Mouse (Mus musculus) mouse embryonic stem cell (cell line): ENCODE data around the gene Dbr1.
"Not testable (repeated sequence)": the region's sequence is repeated elsewhere in the genome, so short reads cannot be mapped to it uniquely, and the experiment has no call there.

Source experiments
- in situ Hi-C, 2 experiments: fragments of 300-500 bp; cut with MboI; formaldehyde crosslinking; loops; 1 replicate in 1 of 2; 3 replicates in 1 of 2; pipeline ENCODE4 v1.14.3; 2019 to 2020; ENCODE audit warnings: low sequenced_read_pairs in 2 of 2, low pct_unique_long_range_greater_than_20kb in 1 of 2, mixed read lengths in 1 of 2; ENCODE audit not compliant: unreplicated experiment in 1 of 2

The Dbr1 gene

GRCm38 (mm10) chr9:99599127-99599526, 23.5 kb downstream of the Dbr1 start:
- in situ Hi-C loops, result not testable (repeated sequence)

- in situ Hi-C loops, result no loop called here
These were observed 28.0 kb downstream of the Dbr1 start for GRCm38 (mm10) chr9:99603566-99603965.

GRCm38 (mm10) chr9:99612202-99612601, 36.6 kb downstream of the Dbr1 start, which contains the start of gene A4gnt:
Gene A4gnt, plus strand, starts transcription at chr9:99612502.
- in situ Hi-C loops, result no loop called here

- in situ Hi-C loops, result no loop called here
These were observed 44.1 kb downstream of the Dbr1 start for GRCm38 (mm10) chr9:99619688-99620087.

- in situ Hi-C loops, result no loop called here
These were observed 44.6 kb downstream of the Dbr1 start for GRCm38 (mm10) chr9:99620196-99620595.

- in situ Hi-C loops, result no loop called here
These were observed 46.4 kb downstream of the Dbr1 start for GRCm38 (mm10) chr9:99622034-99622433.

GRCm38 (mm10) chr9:99622966-99623365, 47.4 kb downstream of the Dbr1 start:
- in situ Hi-C loops, result no loop called here

GRCm38 (mm10) chr9:99624117-99624516, 48.5 kb downstream of the Dbr1 start:
- in situ Hi-C loops, result no loop called here

GRCm38 (mm10) chr9:99628581-99628980, 53.0 kb downstream of the Dbr1 start:
- in situ Hi-C loops, result no loop called here

GRCm38 (mm10) chr9:99629281-99630011, 53.8 kb downstream of the Dbr1 start, which contains the start of gene Dzip1l:
Gene Dzip1l, plus strand, starts transcription at chr9:99629496.
- in situ Hi-C loops, result no loop called here

GRCm38 (mm10) chr9:99630071-99630470, 54.5 kb downstream of the Dbr1 start:
- in situ Hi-C loops, result no loop called here

GRCm38 (mm10) chr9:99630528-99631125, 55.0 kb downstream of the Dbr1 start:
- in situ Hi-C loops, result no loop called here

GRCm38 (mm10) chr9:99631781-99632180, 56.2 kb downstream of the Dbr1 start:
- in situ Hi-C loops, result no loop called here

- in situ Hi-C loops, result no loop called here
These were observed 56.7 kb downstream of the Dbr1 start for GRCm38 (mm10) chr9:99632264-99632663.
